Mouse (Mus musculus) c-Kit-positive CD71-positive TER-119-negative erythroid progenitor cells, embryonic 14.5 days (primary cell): ENCODE results near the gene Atxn2.

Experiments used
- DNase-seq: peaks from one replicate; pipeline ENCODE4 v3.0.0-alpha.2; 2013; ENCODE audit warnings: low read depth

Atxn2 gene

GRCm38 (mm10) chr5:121766038-121766773 lies 55.1 kb downstream of the Atxn2 start:
- DNase-seq, result no peak

DNA sequence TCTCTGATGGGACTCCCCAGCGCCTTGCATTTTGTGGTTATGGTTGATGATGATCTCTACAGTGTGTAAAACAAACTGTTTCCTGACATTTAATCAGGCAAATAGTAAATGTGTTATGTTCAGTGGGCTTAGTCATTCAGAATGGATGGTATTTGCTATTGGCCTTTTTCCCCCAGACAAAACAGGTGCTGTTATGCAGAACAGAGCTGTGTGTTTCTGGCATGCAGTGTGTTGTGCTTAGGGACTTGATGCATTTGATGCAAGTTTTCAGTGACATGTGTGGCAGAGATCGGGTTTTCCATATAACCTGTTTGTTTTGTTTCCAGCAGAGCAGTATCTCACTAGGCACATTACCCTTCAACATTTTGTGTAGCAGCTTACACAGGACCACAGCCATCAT lies 56.4 kb downstream of the Atxn2 start:
- DNase-seq, result no peak

DNA sequence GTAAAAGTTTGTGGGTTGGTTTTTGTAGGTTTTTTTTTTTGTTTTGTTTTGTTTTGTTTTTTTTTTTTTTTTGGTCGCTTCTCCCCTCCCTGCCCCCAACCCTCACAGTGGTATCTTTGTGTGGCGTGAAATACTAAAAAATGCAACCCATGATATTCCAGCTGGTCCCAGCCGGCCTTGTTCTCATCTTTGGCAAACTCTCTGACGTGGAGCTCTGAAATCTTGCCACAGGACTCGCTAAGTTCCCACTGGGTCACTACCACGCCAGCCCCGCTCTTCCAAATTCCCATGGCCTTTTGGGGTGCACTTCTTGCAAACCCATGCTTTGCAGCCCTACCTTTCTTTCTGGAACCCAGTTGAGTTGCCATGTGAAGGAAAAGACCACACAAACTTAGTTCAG lies 58.7 kb downstream of the Atxn2 start:
- DNase-seq, result no peak

- DNase-seq, result no peak
Measured at GRCm38 (mm10) chr5:121771611-121772010, 60.5 kb downstream of the Atxn2 start.

- no peak for DNase-seq
Measured at GRCm38 (mm10) chr5:121778485-121779119, 67.5 kb downstream of the Atxn2 start.

GRCm38 (mm10) chr5:121780180-121780579 lies 69.0 kb downstream of the Atxn2 start:
- DNase-seq, result no peak

- DNase-seq, result no peak
Measured at GRCm38 (mm10) chr5:121782467-121782866, 71.3 kb downstream of the Atxn2 start.

GRCm38 (mm10) chr5:121783862-121784500 lies 72.8 kb downstream of the Atxn2 start:
- no peak for DNase-seq

- no peak for DNase-seq
Measured at GRCm38 (mm10) chr5:121791026-121791425, 79.9 kb downstream of the Atxn2 start.

GRCm38 (mm10) chr5:121795800-121796199 lies 84.7 kb downstream of the Atxn2 start:
- DNase-seq, result peak; percentile 20

DNA sequence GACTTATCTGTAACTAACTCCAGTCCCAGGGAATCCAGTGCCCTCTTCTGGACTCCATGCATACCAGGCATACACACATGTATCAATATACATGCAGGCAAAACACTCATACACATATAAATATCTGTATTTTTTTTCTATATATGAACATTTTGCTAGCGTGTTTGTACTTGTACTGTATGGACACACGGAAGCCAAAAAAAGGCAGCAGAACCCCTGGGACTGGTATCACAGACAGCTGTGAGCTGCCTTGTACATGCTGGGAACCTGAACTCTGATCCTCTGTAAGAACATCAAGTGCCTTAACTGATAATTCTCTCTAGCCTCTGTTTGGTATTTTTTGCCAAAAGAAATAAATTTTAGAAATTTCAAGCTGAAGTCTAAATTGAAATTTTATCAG lies 87.3 kb downstream of the Atxn2 start:
- no peak for DNase-seq

DNA sequence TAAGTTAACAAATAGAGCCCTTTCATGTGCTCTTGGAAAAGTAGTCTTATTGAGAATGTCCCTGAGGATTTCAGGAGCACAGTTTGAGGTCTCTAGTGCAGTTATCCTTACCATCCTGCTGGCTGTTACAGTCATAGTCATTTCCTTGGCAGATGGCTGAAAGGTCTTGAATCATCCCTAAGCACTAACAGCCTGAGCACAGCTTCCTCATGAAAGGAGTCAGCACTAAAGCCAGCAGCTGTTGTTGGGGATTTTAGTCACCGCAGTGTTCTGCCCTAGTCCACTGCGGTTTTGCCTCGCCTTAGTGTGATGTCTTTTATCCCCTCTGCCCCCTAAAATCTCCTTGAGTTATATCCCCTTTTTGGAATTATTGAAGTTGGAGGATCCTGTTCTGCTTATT lies 96.0 kb downstream of the Atxn2 start:
- DNase-seq, result no peak

DNA sequence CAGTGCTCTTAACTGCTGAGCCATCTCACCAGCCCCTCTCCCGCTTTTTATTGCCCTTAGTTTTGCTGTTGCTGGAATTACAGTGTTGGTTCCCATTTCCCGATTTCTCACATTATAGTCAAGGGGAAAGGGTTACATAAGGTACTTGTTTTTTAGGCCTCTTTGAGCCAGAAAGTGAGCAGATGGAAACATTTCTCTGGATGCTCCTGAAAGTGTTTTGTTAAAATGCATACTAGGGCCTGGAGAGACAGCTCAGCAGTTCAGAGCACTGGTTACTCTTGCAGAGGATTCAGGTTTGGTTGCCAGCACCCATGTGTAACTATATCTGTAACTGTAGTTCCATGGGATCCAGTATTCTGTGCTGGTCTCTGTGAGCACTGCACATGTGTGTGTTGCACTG lies 97.1 kb downstream of the Atxn2 start:
- no peak for DNase-seq

- DNase-seq, result no peak
Measured at GRCm38 (mm10) chr5:121809667-121810224, 98.6 kb downstream of the Atxn2 start.

DNA sequence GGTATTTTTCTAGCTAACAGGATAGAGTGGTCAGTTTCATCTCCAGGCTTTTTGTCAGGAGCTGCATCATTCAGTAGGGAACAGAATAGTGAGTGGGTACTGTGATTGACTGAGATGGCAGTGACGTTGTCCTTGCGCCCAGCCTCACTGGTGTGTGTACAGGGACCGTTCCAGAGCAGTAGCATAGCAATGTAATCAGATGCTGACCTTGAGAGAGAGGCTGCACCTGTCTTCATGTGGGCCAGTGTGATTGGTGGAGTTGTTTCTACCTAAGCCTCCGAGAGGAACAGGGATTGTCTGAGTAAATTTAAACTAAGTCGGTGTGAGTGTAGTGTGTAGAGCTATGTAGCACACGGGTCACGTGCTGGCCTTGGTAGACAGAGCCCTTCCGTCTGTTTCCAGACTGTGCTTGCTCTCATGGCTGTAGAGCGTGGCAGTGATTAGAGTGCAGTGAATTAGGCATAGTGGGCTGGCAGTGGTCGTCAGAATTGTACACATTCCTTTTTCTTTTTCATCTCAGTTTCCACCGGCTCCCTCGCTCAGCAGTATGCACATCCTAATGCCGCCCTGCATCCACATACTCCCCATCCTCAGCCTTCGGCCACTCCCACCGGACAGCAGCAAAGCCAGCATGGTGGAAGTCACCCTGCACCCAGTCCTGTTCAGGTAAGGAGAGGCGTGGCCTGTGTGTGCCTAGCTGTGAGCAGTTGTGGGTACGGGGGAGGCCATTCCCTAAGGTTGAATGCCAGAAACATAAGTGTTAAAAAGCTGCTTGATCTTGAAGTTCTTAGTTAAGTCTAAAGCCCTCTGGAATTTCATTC lies 99.4 kb downstream of the Atxn2 start:
- no peak for DNase-seq

DNA sequence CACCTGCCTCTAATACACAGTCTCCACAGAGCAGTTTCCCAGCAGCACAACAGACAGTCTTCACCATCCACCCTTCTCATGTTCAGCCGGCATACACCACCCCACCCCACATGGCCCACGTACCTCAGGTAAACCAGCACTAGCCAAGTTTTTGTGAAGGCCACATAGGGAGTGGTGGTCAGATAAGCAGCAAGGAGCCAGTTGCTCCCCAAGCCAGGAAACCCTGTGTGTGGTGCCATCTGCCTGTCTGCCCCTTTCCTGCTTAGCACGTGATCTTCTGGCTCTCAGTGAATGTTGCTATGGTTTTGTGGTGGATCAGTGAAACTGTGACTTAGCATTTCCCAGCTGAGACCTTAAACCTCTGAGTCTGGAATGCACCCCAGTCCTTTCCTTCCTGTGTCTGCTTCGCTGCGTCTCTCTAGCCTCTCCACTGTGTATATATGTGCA lies 100.4 kb downstream of the Atxn2 start:
- DNase-seq, result no peak

DNA sequence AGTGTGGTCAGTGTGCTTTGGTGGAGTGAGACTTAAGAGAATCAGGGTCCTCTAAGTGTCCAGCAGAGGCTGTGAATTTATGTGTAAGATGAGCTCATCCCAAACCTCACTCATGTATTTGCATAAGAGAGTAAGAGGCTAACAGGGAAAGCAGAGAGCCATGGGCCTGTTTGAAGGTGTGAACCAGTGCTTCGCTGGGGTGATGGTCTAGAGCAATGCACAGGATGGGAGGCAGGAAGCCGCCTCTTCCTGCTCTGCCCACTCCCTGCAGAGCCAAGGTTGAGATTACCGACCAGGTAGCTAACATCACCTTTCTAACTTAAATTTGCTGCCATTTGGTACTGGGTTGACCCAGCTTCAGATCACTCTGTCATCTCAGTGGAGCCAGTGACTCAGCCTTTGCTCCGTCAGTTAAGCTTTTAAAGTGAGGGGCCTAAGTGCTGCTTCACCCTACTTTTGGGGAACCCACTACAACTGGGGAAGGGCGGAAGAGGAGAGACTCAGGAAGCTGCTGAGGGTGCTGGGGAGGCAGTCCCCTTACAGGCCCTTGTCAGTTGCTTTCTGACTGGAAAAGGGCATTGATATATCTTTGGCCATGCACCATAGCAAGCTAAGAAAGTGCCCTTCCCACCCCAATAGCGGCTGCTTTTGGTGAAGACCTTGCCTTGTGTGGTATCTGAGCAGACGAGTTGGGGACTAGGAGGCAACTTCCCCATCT lies 101.5 kb downstream of the Atxn2 start:
- DNase-seq, result no peak

DNA sequence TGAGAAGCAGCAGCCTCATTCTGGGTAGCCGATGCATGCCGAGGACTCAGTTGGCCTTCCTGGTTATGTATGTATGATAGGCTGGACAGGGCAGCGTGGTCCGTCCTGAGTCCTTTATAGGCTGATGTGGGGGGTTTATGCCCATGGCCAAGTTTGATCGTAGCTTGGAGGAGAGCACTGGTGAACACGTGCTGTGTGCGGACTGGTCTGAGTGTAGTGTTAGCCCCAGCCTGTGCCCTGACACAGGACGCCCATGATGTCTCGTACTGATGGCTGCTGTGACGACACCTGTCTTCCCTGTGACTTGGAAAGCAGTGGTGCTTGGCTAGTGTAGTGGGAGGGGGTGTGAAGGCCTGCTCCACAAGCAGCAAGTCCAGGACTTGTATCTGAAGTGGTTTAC lies 102.6 kb downstream of the Atxn2 start:
- no peak for DNase-seq

DNA sequence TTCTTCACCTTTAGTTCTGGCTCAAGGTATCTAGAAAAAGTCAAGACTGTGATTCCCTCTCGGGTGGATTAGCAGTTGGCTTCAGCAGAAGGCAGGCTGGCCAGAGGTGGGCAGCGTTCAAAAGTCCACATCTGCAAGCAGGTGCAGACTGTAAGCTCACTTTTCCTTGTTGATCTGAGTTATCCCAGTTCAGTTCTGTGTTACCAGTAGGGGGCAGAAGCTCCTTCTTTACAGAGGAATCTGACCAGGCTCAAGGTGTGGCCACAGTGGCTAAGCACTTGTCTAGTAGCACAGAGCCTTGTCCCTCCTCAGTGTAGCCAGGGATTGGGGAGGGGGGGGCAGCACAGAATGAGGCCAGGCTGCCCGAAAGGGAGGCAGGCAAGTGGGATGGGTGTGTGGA lies 103.9 kb downstream of the Atxn2 start:
- DNase-seq, result no peak

DNA sequence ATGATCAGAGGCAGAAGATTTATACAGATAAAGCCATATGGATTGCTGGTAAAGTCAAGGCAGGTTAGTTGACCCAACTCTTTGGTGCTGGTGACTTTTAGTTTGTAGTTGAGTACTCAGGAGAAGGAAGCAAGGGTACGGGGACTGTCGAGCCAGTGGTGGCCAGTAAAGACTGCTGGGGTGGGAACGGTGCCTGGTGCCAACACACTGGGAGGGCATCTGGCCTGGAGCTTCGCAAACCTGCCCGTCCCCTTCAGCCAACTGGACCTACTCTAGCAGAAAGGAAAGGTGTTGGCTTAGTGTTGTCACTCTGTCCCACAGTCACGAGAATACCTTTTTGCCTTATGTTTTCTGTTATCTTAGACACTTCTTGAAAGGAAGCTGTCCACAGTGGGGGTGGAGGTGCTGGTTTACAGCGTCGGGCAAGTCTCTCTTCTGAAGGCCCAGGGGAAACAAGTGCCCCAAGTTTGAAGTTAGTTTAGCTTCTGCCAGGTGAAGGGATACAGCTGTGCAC lies 104.8 kb downstream of the Atxn2 start:
- DNase-seq, result no peak

DNA sequence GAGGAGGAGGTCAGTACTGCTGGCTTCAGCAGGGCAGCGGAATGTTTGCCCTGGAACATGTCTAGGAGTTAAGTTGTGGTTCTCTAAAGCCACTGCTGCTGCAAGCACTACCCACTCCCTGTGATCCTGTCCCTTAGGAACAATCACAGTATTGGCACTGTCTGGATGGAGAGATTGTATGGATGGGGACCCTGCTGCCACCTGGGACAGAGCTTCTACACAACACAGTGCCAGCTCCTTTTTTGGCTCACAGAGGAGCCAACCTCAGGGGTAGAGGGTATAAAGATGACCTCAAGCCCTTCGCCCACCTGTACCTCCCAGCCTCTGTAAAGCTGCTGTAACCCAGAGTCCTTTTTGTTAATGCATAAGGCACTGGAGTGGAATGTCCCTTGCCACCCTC lies 105.5 kb downstream of the Atxn2 start:
- no peak for DNase-seq
